In genomic region chr3:108225711-108226557, GRCm38 (mm10) we compare ENCODE assay signal across 7 mouse cellular contexts. TPM values are rescaled to one million over a fixed set of nuclear protein-coding genes. Genes with fewer than 3 reads are reported as not detected.
A peak's percentile ranks its signal among the peaks of the same experiment; 100 is the strongest.
DNase-seq lines count a peak whose midpoint lies in the region; ATAC-seq and TF ChIP-seq lines count a peak whose summit lies in the region.

No protein-coding gene starts in this region.

- H3K9ac ChIP-seq in forebrain, embryonic 15.5 days (replicated peaks): peak overlapping the region; percentile 35
- H3K9ac ChIP-seq in midbrain, embryonic 14.5 days (replicated peaks; ENCODE audit: low read length): peak overlapping the region; percentile 26; the same call in 1 of the 2 replicates

- H3K27me3 ChIP-seq in thymus, adult 2 months (ENCODE audit: control insufficient read depth, insufficient read depth, low read length): peaks cover 16% of the 10 kb centered on the region
- peaks cover 36% of the 10 kb centered on the region for H3K27me3 ChIP-seq in forebrain, embryonic 15.5 days
- no peaks in the 10 kb centered on the region for H3K27me3 ChIP-seq in kidney, adult 2 months (replicated peaks; ENCODE audit: control insufficient read depth, insufficient read depth, low read length)
- peaks cover 35% of the 10 kb centered on the region for H3K27me3 ChIP-seq in midbrain, embryonic 14.5 days (ENCODE audit: control insufficient read depth, insufficient read depth, low read length)

- H3K9me3 ChIP-seq in forebrain, embryonic 15.5 days: no peaks in the 10 kb centered on the region
- H3K9me3 ChIP-seq in midbrain, embryonic 14.5 days (ENCODE audit: control insufficient read depth, low read length): no peaks in the 10 kb centered on the region

- DNase-seq in thymus, adult 2 months: no peak
- no peak for DNase-seq in thymus, postnatal 25 days
- peak; percentile 90 for DNase-seq in kidney, adult 2 months
- DNase-seq in midbrain, embryonic 14.5 days: peak; percentile 40
- DNase-seq in thymus, postnatal 0 days (ENCODE audit: low spot score): no peak
- no peak for DNase-seq in c-Kit-positive CD71-positive TER-119-positive erythroid progenitor cells, embryonic 14.5 days (ENCODE audit: low spot score)

- WGBS in thymus, adult 2 months: 10% methylated on average over 67 of the region's 67 CpGs
- WGBS in forebrain, embryonic 15.5 days: 2% methylated on average over 67 of the region's 67 CpGs
- 4% methylated on average over 65 of the region's 67 CpGs for WGBS in kidney, adult 2 months
- WGBS in midbrain, embryonic 14.5 days: 3% methylated on average over 66 of the region's 67 CpGs

- no peak for TF ChIP-seq CTCF in thymus, adult 2 months (IDR thresholded peaks at IDR 0.05; ENCODE audit: borderline replicate concordance, control insufficient read depth, extremely low read depth, insufficient read depth, low read length, poor library complexity)
- TF ChIP-seq CTCF in kidney, adult 2 months (conservative IDR thresholded peaks at IDR 0.05; ENCODE audit: insufficient read depth, insufficient read length, low read depth, low read length): no peak

- H3K4me3 ChIP-seq in thymus, adult 2 months (ENCODE audit: control insufficient read depth, insufficient read depth, low read length): peak overlapping the region; percentile 32; the same call in 1 of the 2 replicates
- H3K4me3 ChIP-seq in forebrain, embryonic 15.5 days: peak overlapping the region; percentile 44
- H3K4me3 ChIP-seq in kidney, adult 2 months (ENCODE audit: insufficient read depth, low read depth, low read length): peak overlapping the region; percentile 66
- H3K4me3 ChIP-seq in midbrain, embryonic 14.5 days (replicated peaks; ENCODE audit: low read depth, low read length): peak overlapping the region; percentile 39

- no peak for TF ChIP-seq POLR2A in thymus, adult 2 months (IDR thresholded peaks at IDR 0.05; ENCODE audit: control insufficient read depth, extremely low read depth, insufficient read depth, low read length, poor library complexity)
- TF ChIP-seq POLR2A in kidney, adult 2 months (IDR thresholded peaks at IDR 0.05; ENCODE audit: low read depth, low read length): no peak

- H3K27ac ChIP-seq in thymus, adult 2 months (ENCODE audit: control insufficient read depth, insufficient read depth, low read length): no peak overlapping the region
- H3K27ac ChIP-seq in forebrain, embryonic 15.5 days (replicated peaks): no peak overlapping the region
- peak overlapping the region; percentile 75 for H3K27ac ChIP-seq in kidney, adult 2 months (ENCODE audit: insufficient read depth, low read depth, low read length)
- no peak overlapping the region for H3K27ac ChIP-seq in midbrain, embryonic 14.5 days (replicated peaks; ENCODE audit: low read depth, low read length)

- H3K4me1 ChIP-seq in thymus, adult 2 months (replicated peaks; ENCODE audit: control insufficient read depth, insufficient read depth, low read length): peaks cover 7% of the 10 kb centered on the region
- peaks cover 19% of the 10 kb centered on the region for H3K4me1 ChIP-seq in forebrain, embryonic 15.5 days
- no peaks in the 10 kb centered on the region; the same call in 1 of the 2 replicates for H3K4me1 ChIP-seq in kidney, adult 2 months (ENCODE audit: control insufficient read depth, insufficient read depth, low read length)
- H3K4me1 ChIP-seq in midbrain, embryonic 14.5 days (ENCODE audit: control insufficient read depth, insufficient read depth, low read length): peaks cover 10% of the 10 kb centered on the region; the same call in 1 of the 2 replicates

- ATAC-seq in forebrain, embryonic 15.5 days (replicated peaks): peak; percentile 51; the same call in 1 of the 2 replicates
- ATAC-seq in midbrain, embryonic 14.5 days (ENCODE audit: low FRiP score, low TSS enrichment): peak; percentile 48; the same call in 1 of the 2 replicates

- peak overlapping the region; percentile 75 for H3K4me2 ChIP-seq in forebrain, embryonic 15.5 days (replicated peaks)
- H3K4me2 ChIP-seq in midbrain, embryonic 14.5 days (ENCODE audit: low read length): peak overlapping the region; percentile 63

- no peaks in the 10 kb centered on the region for H3K36me3 ChIP-seq in thymus, adult 2 months (ENCODE audit: control insufficient read depth, insufficient read depth, low read length)
- no peaks in the 10 kb centered on the region for H3K36me3 ChIP-seq in forebrain, embryonic 15.5 days
- no peaks in the 10 kb centered on the region for H3K36me3 ChIP-seq in kidney, adult 2 months (ENCODE audit: control insufficient read depth, insufficient read depth, low read length)
- H3K36me3 ChIP-seq in midbrain, embryonic 14.5 days (ENCODE audit: control insufficient read depth, insufficient read depth, low read length): no peaks in the 10 kb centered on the region

RNA-seq across cellular contexts. Expression of gene Sypl2, which starts 0.5 kb away (rescaled TPM):
- 0.40 and 0.62 TPM in 2 replicates for polyA plus RNA-seq in thymus, adult 2 months (2012; rRNA removed)
- polyA plus RNA-seq in forebrain, embryonic 15.5 days (2015; fragmentation: Nextera tagmentation; extraction: Ambion mirVana): 2.3 and 2.7 TPM in 2 replicates
- polyA plus RNA-seq in kidney, adult 2 months (2012; rRNA removed): 37.7 and 38.7 TPM in 2 replicates
- 0.42 and 0.43 TPM in 2 replicates for polyA plus RNA-seq in midbrain, embryonic 14.5 days (2014; fragmentation: Nextera tagmentation; extraction: Ambion mirVana)
- polyA plus RNA-seq in thymus, postnatal 0 days (2015; fragmentation: Nextera tagmentation; extraction: Ambion mirVana): 0.10 and 0.14 TPM in 2 replicates

RNA-seq across cellular contexts. Expression of gene Atxn7l2, which starts 15.2 kb away (rescaled TPM):
- polyA plus RNA-seq in thymus, adult 2 months (2012; rRNA removed): 38.0 and 38.8 TPM in 2 replicates
- polyA plus RNA-seq in forebrain, embryonic 15.5 days (2015; fragmentation: Nextera tagmentation; extraction: Ambion mirVana): 32.5 and 33.6 TPM in 2 replicates
- polyA plus RNA-seq in kidney, adult 2 months (2012; rRNA removed): 23.1 and 29.3 TPM in 2 replicates
- polyA plus RNA-seq in midbrain, embryonic 14.5 days (2014; fragmentation: Nextera tagmentation; extraction: Ambion mirVana): 26.5 and 27.9 TPM in 2 replicates
- polyA plus RNA-seq in thymus, postnatal 0 days (2015; fragmentation: Nextera tagmentation; extraction: Ambion mirVana): 14.2 and 15.7 TPM in 2 replicates

RNA-seq across cellular contexts. Expression of gene Cyb561d1, which starts 24.9 kb away (rescaled TPM):
- 21.9 and 23.0 TPM in 2 replicates for polyA plus RNA-seq in thymus, adult 2 months (2012; rRNA removed)
- polyA plus RNA-seq in forebrain, embryonic 15.5 days (2015; fragmentation: Nextera tagmentation; extraction: Ambion mirVana): 4.4 and 4.5 TPM in 2 replicates
- 7.0 and 7.1 TPM in 2 replicates for polyA plus RNA-seq in kidney, adult 2 months (2012; rRNA removed)
- 2.7 and 4.3 TPM in 2 replicates for polyA plus RNA-seq in midbrain, embryonic 14.5 days (2014; fragmentation: Nextera tagmentation; extraction: Ambion mirVana)
- polyA plus RNA-seq in thymus, postnatal 0 days (2015; fragmentation: Nextera tagmentation; extraction: Ambion mirVana): 7.5 and 9.1 TPM in 2 replicates

RNA-seq across cellular contexts. Expression of gene Psma5, which starts 30.8 kb away (rescaled TPM):
- polyA plus RNA-seq in thymus, adult 2 months (2012; rRNA removed): 57.5 and 71.3 TPM in 2 replicates
- 260 and 271 TPM in 2 replicates for polyA plus RNA-seq in forebrain, embryonic 15.5 days (2015; fragmentation: Nextera tagmentation; extraction: Ambion mirVana)
- 43.2 and 55.0 TPM in 2 replicates for polyA plus RNA-seq in kidney, adult 2 months (2012; rRNA removed)
- polyA plus RNA-seq in midbrain, embryonic 14.5 days (2014; fragmentation: Nextera tagmentation; extraction: Ambion mirVana): 249 and 256 TPM in 2 replicates
- 311 and 322 TPM in 2 replicates for polyA plus RNA-seq in thymus, postnatal 0 days (2015; fragmentation: Nextera tagmentation; extraction: Ambion mirVana)

RNA-seq across cellular contexts. Expression of gene Amigo1, which starts 39.8 kb away (rescaled TPM):
- 10.8 and 11.2 TPM in 2 replicates for polyA plus RNA-seq in thymus, adult 2 months (2012; rRNA removed)
- 9.9 and 11.7 TPM in 2 replicates for polyA plus RNA-seq in forebrain, embryonic 15.5 days (2015; fragmentation: Nextera tagmentation; extraction: Ambion mirVana)
- polyA plus RNA-seq in kidney, adult 2 months (2012; rRNA removed): 18.4 and 25.7 TPM in 2 replicates
- polyA plus RNA-seq in midbrain, embryonic 14.5 days (2014; fragmentation: Nextera tagmentation; extraction: Ambion mirVana): 10.2 and 10.3 TPM in 2 replicates
- polyA plus RNA-seq in thymus, postnatal 0 days (2015; fragmentation: Nextera tagmentation; extraction: Ambion mirVana): 1.4 and 1.6 TPM in 2 replicates

Comparison
In these comparisons a context has a peak if more than half of its experiments do, and no peak if none do; other contexts are left out.
1. DNase-seq: peak in kidney, adult 2 months (single experiment) and midbrain, embryonic 14.5 days (single experiment); none in thymus, adult 2 months (single experiment), thymus, postnatal 25 days (single experiment), thymus, postnatal 0 days (single experiment) and c-Kit-positive CD71-positive TER-119-positive erythroid progenitor cells, embryonic 14.5 days (single experiment).
2. RNA of gene Sypl2, which starts 0.5 kb away (polyA plus RNA-seq): 37.7 to 38.7 TPM in kidney, adult 2 months; 2.3 to 2.7 TPM in forebrain, embryonic 15.5 days, 0.42 to 0.43 TPM in midbrain, embryonic 14.5 days, 0.40 to 0.62 TPM in thymus, adult 2 months and 0.10 to 0.14 TPM in thymus, postnatal 0 days; every median in the first group is over 10 times any median in the second.
3. Peak in every context shown above with its lines, with median percentiles within 50 percentile points of each other: H3K4me3 ChIP-seq.